Mouse (Mus musculus): ENCODE measurements around the gene Trpv4. TPM values are rescaled to one million over a fixed set of nuclear protein-coding genes. Genes with fewer than 3 reads are reported as not detected.

Trpv4 gene
- polyA plus RNA-seq, 1 experiment: 4.2 TPM

DNA sequence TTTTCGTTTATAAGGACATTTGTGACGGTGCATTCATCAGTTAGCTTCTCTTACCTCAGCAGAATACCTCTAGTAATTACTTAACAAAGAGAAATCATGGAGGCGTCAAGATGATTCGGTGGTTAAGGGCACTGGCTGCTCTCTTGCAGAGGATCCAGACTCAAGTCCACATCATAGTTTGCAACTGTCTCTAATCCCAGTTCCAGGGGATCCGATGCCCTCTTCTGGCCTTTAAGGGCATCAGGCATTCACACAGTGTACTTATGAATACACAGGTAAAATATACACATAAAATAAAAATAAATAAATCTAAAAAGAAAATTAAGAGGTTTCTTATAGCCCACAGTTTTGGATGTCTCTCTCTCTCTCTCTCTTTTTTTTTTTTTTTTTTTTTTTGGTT lies 37.6 kb upstream of the Trpv4 start:
- peaks cover 2% of the 10 kb centered on the region; the same call in 1 of the 2 replicates for H3K4me1 ChIP-seq (ENCODE audit: control insufficient read depth, insufficient read depth, insufficient read length)
- H3K27me3 ChIP-seq (ENCODE audit: control insufficient read depth, insufficient read depth, low read length): no peaks in the 10 kb centered on the region
- H3K27ac ChIP-seq (ENCODE audit: insufficient read depth, low read length): no peak overlapping the region
- no peak overlapping the region for H3K4me3 ChIP-seq (ENCODE audit: extremely low read depth, insufficient read depth, insufficient read length)
- TF ChIP-seq CTCF (IDR thresholded peaks at IDR 0.05; ENCODE audit: extremely low read depth, insufficient read depth, insufficient read length, insufficient replicate concordance) (no peak), POLR2A (IDR thresholded peaks at IDR 0.05; ENCODE audit: low read depth, low read length) (no peak)
- 73% methylated on average over 5 of the region's 5 CpGs for WGBS
- no peaks in the 10 kb centered on the region for H3K36me3 ChIP-seq (ENCODE audit: control insufficient read depth, insufficient read depth, low read length)
- no peak for DNase-seq (ENCODE audit: low read depth in 1 of 2, low spot score in 2 of 2)

DNA sequence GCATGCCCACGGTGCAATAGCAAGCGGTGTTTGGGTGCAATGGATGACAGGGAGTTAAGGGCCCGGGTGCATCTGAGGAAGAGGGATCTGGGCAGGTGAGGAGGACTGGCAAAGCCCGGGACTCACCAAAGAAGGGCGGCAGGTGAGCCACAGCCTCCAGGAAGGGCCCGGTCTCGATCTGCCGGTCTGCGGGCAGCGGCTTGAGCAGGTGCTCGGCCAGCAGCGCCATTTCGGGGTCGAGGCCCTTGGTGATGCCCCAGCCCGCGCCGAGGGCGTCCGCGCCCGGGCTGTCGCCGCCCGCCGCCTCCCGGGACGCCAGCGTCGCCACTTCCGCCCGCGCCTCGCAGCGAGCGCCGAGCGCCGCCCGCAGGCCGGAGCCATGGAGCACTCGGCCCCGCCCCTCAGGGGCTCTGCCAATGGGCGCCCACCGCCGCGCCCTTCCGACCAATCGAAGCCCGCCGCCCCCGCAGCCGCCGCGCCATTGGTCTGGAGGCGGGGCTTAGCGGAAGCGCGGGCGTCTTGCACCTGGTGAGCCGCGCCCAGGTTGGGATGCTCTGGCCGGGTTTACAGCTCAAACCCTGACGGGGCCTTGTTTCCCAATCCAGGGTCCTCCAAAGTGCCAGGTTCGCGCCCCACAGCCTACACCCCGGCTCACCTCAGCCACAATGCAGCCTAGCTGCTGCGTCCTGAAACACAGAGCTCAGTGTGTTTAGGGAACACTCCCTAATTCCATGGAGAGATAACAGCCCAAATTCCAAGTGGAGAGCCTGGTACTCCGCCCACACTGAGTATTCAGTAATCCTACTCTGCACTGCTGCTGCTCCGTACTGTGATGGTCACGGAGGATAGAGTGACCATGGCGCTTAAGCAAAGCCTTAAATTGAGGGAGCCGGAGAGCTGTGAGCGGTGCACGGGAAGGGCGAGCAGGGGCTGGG lies 32.7 kb upstream of the Trpv4 start, which contains the start of gene Gltp:
Gene Gltp (minus strand): TSS at position 352 of the 935 bp plus-strand sequence.
- Histone ChIP-seq H3K27ac (ENCODE audit: insufficient read depth, low read length) (peak within 1 kb of the TSS; percentile 83), H3K4me1 (ENCODE audit: control insufficient read depth, insufficient read depth, insufficient read length) (peaks cover 13% of the 10 kb centered on the region; the same call in 1 of the 2 replicates), H3K4me3 (ENCODE audit: extremely low read depth, insufficient read depth, insufficient read length) (peak within 1 kb of the TSS; percentile 96), H3K36me3 (ENCODE audit: control insufficient read depth, insufficient read depth, low read length) (no peaks in the 10 kb centered on the region), H3K27me3 (ENCODE audit: control insufficient read depth, insufficient read depth, low read length) (no peaks in the 10 kb centered on the region)
- TF ChIP-seq CTCF (IDR thresholded peaks at IDR 0.05; ENCODE audit: extremely low read depth, insufficient read depth, insufficient read length, insufficient replicate concordance): peak; percentile 36; the same call in 1 of the 2 replicates
- TF ChIP-seq POLR2A (IDR thresholded peaks at IDR 0.05; ENCODE audit: low read depth, low read length): peak; percentile 27; the same call in 1 of the 2 replicates
- peak; percentile 86 to 93 for DNase-seq (ENCODE audit: low read depth in 1 of 2, low spot score in 2 of 2)
- WGBS: 8% methylated on average over 73 of the region's 75 CpGs

DNA sequence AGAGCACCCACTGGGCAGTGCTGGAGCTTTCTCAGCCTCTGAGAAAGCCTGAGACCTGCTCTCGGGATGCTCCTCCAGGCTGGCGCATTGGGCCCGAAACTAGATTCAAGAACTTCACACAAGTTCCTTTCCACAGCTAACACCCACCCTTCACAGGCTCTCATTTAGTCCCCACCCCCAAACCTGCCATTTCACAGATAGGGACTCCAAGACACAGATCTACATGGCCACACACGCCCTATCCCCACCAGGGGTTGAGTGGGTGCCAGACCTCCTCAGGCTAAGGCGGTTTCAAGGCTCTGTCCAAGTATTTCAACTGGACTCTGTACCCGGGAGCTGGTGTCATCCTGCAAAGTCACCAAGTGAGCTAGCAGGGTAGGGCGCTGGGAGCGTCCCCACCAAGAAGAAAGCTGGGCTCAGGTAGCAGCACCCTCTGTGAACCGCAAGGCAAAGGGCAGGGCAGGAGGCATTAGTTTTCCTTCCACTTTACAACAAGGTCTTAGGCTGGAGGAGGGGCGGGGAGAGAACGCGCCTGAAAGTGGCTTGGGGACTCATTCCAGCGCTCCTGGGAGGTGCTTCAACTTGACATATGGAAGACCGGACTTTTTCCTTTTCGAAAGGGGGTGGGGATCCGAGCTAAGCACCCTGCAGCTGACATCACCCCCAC lies 31.6 kb upstream of the Trpv4 start:
- 4% methylated on average over 16 of the region's 16 CpGs for WGBS
- no peak for TF ChIP-seq CTCF (IDR thresholded peaks at IDR 0.05; ENCODE audit: extremely low read depth, insufficient read depth, insufficient read length, insufficient replicate concordance)
- no peak for TF ChIP-seq POLR2A (IDR thresholded peaks at IDR 0.05; ENCODE audit: low read depth, low read length)
- no peaks in the 10 kb centered on the region for H3K27me3 ChIP-seq (ENCODE audit: control insufficient read depth, insufficient read depth, low read length)
- DNase-seq (ENCODE audit: low read depth in 1 of 2, low spot score in 2 of 2): peak in 1 of 2 experiments; percentile 34
- peak overlapping the region; percentile 96 for H3K4me3 ChIP-seq (ENCODE audit: extremely low read depth, insufficient read depth, insufficient read length)
- H3K27ac ChIP-seq (ENCODE audit: insufficient read depth, low read length): peak overlapping the region; percentile 59
- H3K36me3 ChIP-seq (ENCODE audit: control insufficient read depth, insufficient read depth, low read length): no peaks in the 10 kb centered on the region
- H3K4me1 ChIP-seq (ENCODE audit: control insufficient read depth, insufficient read depth, insufficient read length): peaks cover 20% of the 10 kb centered on the region; the same call in 1 of the 2 replicates

DNA sequence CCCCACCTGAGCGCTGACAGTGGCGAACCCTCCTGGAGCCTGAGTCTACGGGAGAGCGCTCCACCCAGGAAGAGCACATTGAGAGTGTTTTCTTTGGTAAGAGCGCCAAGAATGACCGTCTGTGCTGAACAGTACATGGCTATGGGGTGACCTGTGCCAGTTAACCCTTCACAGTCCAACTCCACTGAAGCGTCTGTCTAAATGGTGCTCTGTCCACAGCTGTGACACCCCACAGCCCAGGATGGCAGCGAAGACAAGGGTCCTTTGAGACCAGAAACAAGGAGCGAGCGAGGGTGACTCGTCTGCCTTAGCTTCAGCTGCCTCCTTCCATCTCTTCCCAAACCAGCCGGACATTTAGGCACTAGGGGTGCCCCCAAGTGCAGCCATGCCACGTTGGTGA lies 30.5 kb upstream of the Trpv4 start:
- Histone ChIP-seq H3K4me1 (ENCODE audit: control insufficient read depth, insufficient read depth, insufficient read length) (peaks cover 27% of the 10 kb centered on the region; the same call in 1 of the 2 replicates), H3K4me3 (ENCODE audit: extremely low read depth, insufficient read depth, insufficient read length) (no peak overlapping the region), H3K27me3 (ENCODE audit: control insufficient read depth, insufficient read depth, low read length) (no peaks in the 10 kb centered on the region), H3K27ac (ENCODE audit: insufficient read depth, low read length) (no peak overlapping the region), H3K36me3 (ENCODE audit: control insufficient read depth, insufficient read depth, low read length) (no peaks in the 10 kb centered on the region)
- WGBS: 82% methylated on average over 13 of the region's 13 CpGs
- no peak for TF ChIP-seq CTCF (IDR thresholded peaks at IDR 0.05; ENCODE audit: extremely low read depth, insufficient read depth, insufficient read length, insufficient replicate concordance)
- DNase-seq (ENCODE audit: low read depth in 1 of 2, low spot score in 2 of 2): no peak

DNA sequence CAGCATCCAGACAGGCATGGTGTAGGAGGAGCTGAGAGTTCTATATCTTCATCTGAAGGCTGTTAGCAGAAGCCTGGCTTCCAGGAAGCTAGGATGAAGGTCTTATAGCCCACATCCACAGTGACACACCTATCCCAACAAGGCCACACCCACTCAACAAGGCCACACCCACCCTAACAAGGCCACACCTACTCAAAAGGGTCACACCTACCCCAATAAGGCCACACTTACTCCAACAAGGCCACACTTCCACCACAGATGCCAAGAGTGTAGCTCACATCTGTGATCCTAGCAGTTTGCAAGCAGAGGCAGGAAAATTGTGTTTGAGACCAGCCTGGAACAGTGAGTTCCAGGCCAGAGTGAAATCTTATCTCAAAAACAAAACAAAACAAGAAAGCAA lies 29.7 kb upstream of the Trpv4 start:
- H3K4me1 ChIP-seq (ENCODE audit: control insufficient read depth, insufficient read depth, insufficient read length): peaks cover 27% of the 10 kb centered on the region; the same call in 1 of the 2 replicates
- no peak for TF ChIP-seq CTCF (IDR thresholded peaks at IDR 0.05; ENCODE audit: extremely low read depth, insufficient read depth, insufficient read length, insufficient replicate concordance)
- TF ChIP-seq POLR2A (IDR thresholded peaks at IDR 0.05; ENCODE audit: low read depth, low read length): no peak

DNA sequence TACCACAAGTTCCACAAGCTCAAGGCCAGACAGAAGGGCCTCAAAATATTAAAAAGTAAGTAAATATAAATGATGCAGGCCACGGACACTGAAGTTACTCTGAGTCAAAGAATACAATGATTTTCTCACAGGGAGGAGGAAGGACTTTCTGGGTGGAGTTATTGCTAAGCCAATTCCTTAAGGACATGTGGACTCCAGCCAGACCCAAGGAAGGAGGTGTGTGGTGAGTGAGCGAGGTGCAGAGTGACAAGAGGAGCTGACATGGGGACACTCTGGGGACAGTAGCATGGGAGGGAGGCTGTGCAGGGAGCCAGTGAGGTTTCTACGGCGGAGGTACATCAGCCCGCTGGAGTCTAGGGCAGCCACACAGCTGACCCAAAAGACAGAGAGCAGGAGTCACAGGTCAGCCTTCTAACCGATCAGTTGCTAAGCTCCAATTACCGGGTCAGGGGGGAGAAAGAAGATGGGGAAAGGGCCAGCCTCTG lies 28.5 kb upstream of the Trpv4 start:
- peaks cover 30% of the 10 kb centered on the region; the same call in 1 of the 2 replicates for H3K4me1 ChIP-seq (ENCODE audit: control insufficient read depth, insufficient read depth, insufficient read length)
- H3K27ac ChIP-seq (ENCODE audit: insufficient read depth, low read length): no peak overlapping the region
- no peaks in the 10 kb centered on the region for H3K36me3 ChIP-seq (ENCODE audit: control insufficient read depth, insufficient read depth, low read length)
- no peaks in the 10 kb centered on the region for H3K27me3 ChIP-seq (ENCODE audit: control insufficient read depth, insufficient read depth, low read length)
- no peak for TF ChIP-seq POLR2A (IDR thresholded peaks at IDR 0.05; ENCODE audit: low read depth, low read length)
- no peak for TF ChIP-seq CTCF (IDR thresholded peaks at IDR 0.05; ENCODE audit: extremely low read depth, insufficient read depth, insufficient read length, insufficient replicate concordance)
- H3K4me3 ChIP-seq (ENCODE audit: extremely low read depth, insufficient read depth, insufficient read length): no peak overlapping the region
- WGBS: 88% methylated on average over 7 of the region's 7 CpGs
- DNase-seq (ENCODE audit: low read depth in 1 of 2, low spot score in 2 of 2): no peak

More for the DNA sequence above, 29.7 kb upstream of the Trpv4 start:
- no peak overlapping the region for H3K27ac ChIP-seq (ENCODE audit: insufficient read depth, low read length)
- H3K36me3 ChIP-seq (ENCODE audit: control insufficient read depth, insufficient read depth, low read length): no peaks in the 10 kb centered on the region
- H3K27me3 ChIP-seq (ENCODE audit: control insufficient read depth, insufficient read depth, low read length): no peaks in the 10 kb centered on the region
- no peak for DNase-seq (ENCODE audit: low read depth in 1 of 2, low spot score in 2 of 2)
- no peak overlapping the region for H3K4me3 ChIP-seq (ENCODE audit: extremely low read depth, insufficient read depth, insufficient read length)

All from spleen, adult 2 months (tissue).